Mouse (Mus musculus): ENCODE measurements around the gene Slco6c1. TPM values are rescaled to one million over a fixed set of nuclear protein-coding genes. Genes with fewer than 3 reads are reported as not detected.

Gene Slco6c1
- not detected in 2 replicates for total RNA-seq (2014; fragmentation: Nextera tagmentation)
- not detected in 2 replicates for total RNA-seq (2017)

- ATAC-seq (replicated peaks; ENCODE audit: poor library complexity, severe bottlenecking), result no peak
These were observed at the start of gene Slco6c1 for GRCm38 (mm10) chr1:97128201-97128600. TSS of gene Slco6c1 (minus strand) at chr1:97128301.

DNA sequence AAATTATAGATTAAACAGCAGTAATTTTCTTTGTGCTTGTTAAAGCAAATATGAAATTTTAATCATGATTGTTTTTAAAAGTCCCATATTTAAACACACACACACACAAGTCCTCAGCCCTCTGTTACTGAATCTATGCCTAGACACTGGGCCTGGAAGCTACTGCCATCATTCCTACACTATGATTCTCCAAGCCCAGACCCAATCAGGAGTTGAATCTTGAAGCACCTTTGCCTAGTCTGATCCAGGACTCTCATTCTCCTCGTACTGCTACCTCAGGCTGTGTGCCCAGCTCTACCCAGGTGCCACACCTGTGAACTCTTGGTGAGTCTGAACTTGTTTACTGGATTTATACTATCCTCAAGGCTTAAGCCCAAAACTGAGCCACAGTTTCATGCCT, 89.1 kb downstream of the Slco6c1 start:
- no peak for ATAC-seq (replicated peaks; ENCODE audit: poor library complexity, severe bottlenecking)

DNA sequence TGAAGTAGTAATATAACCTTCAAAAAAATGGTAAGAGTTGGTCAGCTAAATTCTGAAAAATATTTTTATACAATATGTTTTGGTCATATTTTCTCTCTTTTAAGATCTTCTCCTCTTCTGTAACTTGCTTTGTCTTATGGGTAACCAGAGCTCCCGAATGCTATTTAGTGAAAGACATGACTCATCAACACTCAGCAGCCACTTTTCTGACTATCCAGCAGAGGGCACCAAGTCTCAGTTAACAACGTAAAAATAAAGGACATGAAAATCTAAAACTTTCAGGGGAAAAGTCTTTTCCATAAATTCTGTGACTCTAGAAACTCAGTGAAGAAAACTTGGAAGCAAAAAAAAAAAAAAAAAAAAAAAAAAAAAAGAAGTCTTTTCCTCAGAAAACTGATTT, 89.6 kb downstream of the Slco6c1 start:
- ATAC-seq (replicated peaks; ENCODE audit: poor library complexity, severe bottlenecking), result peak; percentile 77

GRCm38 (mm10) chr1:97037955-97038354, 90.1 kb downstream of the Slco6c1 start:
- ATAC-seq (replicated peaks; ENCODE audit: poor library complexity, severe bottlenecking), result peak; percentile 80

GRCm38 (mm10) chr1:97021388-97021787, 106.7 kb downstream of the Slco6c1 start:
- no peak for ATAC-seq (replicated peaks; ENCODE audit: poor library complexity, severe bottlenecking)

DNA sequence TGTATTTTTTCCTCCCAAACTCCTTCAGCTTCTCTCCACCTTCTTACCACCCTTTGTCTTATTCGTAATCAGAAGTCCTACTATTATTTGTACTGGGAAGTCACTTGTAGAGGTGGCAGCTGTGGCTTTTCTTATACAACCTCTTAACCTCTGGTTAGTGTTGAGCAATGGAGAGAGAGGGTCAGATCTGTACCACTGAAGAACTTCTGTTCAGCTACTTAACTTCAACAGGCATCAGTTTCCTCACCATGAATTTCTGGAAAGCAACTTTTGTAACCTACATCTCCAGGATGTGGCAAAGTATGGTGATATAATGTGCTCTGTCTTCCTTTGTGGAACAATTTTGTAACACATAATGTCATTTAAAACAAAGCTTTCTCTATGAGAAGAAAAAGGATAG, 108.7 kb downstream of the Slco6c1 start:
- ATAC-seq (replicated peaks; ENCODE audit: poor library complexity, severe bottlenecking), result peak; percentile 91

DNA sequence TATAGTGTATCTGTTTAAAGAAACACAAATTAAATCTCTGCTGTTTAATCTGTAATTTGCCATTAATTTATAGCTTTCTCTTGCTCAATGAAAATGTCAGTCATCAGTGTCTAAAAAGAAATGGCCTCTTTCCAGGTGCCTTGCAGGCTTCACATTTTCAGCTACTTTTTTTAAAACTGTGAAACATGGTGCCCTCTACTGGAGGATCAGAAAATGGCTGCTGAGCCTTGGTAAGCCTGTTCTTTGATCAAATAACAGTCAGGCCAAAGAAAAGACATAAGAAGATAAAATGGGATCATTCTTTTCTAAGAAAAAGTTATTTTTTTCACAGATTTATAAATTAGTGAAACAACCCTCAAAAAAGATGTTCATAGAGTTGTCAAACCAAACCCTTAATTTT, 109.1 kb downstream of the Slco6c1 start:
- peak; percentile 73 for ATAC-seq (replicated peaks; ENCODE audit: poor library complexity, severe bottlenecking)

Measured in granulocyte monocyte progenitor cell, adult 5-6 weeks (primary cell).